Mouse (Mus musculus): Measurements from ENCODE around the gene Tmem178b. TPM values are rescaled to one million over a fixed set of nuclear protein-coding genes. Genes with fewer than 3 reads are reported as not detected.

The Tmem178b gene
- polyA plus RNA-seq, 1 experiment, result 3.3 TPM

DNA sequence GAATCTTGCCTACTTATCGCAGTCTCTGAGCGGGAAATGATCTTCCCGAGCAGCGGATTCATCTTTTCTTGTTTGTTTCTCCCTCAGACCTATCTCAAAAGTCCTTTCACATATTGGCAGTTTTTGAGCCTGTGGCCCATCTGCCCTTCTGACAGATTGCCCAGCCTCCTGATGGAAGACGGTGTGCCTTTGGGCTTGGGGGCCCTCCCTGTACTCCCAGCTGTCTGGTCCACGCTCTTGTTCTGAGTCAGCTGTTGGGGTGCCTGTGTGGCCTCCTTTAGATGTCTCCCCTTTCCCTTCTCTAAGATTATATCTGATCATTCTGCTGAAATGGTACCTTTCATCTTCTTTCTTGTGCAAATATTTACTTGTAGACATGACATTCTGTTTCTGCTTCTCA lies 195.4 kb downstream of the Tmem178b start:
- no peak overlapping the region for H3K4me3 ChIP-seq (ENCODE audit: insufficient read depth, low read depth, low read length)
- H3K4me1 ChIP-seq (ENCODE audit: control insufficient read depth, insufficient read depth, insufficient read length, low read length), result no peaks in the 10 kb centered on the region
- no peak overlapping the region for H3K27ac ChIP-seq (replicated peaks; ENCODE audit: low read depth, low read length)

DNA sequence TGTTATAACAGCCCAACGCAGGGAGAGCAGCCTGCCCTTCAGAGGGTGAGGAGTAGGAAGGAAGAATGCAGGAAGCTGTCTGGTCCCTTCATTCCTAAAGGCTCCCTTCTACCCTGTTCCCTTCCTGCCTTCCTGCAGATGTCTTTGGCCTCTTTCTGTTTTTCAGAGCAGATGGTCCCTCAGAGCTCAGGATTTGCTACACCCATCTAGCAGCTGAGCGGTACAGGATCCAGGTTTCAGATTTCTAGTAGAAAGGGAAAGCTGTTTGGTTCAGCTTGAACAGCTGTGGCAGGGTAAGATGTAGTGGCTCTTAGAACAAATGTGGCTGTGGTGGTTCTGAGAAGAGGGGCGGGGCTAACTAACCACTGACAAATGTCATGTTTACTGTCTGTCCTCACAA lies 197.9 kb downstream of the Tmem178b start:
- no peak overlapping the region for H3K27ac ChIP-seq (replicated peaks; ENCODE audit: low read depth, low read length)
- no peak overlapping the region for H3K4me3 ChIP-seq (ENCODE audit: insufficient read depth, low read depth, low read length)
- no peaks in the 10 kb centered on the region for H3K4me1 ChIP-seq (ENCODE audit: control insufficient read depth, insufficient read depth, insufficient read length, low read length)

DNA sequence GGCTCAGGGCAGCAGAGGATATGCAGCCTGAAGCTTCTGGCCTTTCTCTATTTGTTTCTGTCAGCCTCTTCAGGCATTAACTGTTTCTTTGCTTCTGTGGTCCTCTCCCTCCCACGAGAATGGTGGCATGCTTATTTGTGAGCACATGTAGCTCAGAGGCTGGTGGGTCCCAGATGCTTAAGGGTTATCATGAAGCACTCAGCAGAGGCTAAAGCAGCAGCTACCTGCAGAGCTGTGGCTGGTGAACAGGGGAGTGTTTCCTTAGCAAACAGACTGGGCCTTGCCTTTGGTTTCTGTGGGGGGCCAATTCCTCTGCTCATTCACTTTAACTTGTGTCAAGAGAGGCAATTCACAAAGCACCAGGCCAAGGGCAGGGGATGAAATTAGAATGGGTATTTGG lies 203.0 kb downstream of the Tmem178b start:
- H3K4me1 ChIP-seq (ENCODE audit: control insufficient read depth, insufficient read depth, insufficient read length, low read length), result no peaks in the 10 kb centered on the region
- no peak overlapping the region for H3K27ac ChIP-seq (replicated peaks; ENCODE audit: low read depth, low read length)
- no peak overlapping the region for H3K4me3 ChIP-seq (ENCODE audit: insufficient read depth, low read depth, low read length)

DNA sequence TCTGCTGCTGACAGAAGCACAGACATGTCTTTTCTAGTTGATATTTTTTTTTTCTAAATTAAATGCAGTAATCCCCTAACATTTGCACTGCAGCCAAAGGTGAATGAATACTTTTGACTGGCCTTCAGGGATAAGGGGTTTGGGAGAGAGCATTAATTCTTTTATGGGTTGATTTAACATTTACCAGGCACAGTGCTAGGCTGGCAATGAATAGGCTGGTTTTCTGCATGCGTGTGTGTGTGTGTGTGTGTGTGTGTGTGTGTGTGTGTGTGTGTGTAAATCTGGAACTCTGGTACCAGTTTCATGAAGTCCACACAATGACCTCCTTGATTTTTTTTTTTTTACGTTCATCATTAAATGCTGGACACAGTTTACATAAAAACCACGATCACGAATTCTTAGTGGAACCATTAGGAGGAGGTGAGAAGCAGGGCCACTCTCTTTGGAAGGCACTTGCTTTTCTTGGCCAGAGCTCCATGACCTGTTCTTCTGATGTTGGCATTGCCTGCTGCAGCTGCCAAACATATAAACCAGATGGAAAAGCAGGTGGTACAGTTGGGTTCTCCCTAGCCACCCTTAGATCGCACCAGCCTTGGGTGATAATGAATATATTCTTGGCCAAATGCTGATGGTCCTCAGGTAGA lies 203.7 kb downstream of the Tmem178b start:
- Histone ChIP-seq H3K27ac (replicated peaks; ENCODE audit: low read depth, low read length) (no peak overlapping the region), H3K4me1 (ENCODE audit: control insufficient read depth, insufficient read depth, insufficient read length, low read length) (no peaks in the 10 kb centered on the region), H3K4me3 (ENCODE audit: insufficient read depth, low read depth, low read length) (no peak overlapping the region)

DNA sequence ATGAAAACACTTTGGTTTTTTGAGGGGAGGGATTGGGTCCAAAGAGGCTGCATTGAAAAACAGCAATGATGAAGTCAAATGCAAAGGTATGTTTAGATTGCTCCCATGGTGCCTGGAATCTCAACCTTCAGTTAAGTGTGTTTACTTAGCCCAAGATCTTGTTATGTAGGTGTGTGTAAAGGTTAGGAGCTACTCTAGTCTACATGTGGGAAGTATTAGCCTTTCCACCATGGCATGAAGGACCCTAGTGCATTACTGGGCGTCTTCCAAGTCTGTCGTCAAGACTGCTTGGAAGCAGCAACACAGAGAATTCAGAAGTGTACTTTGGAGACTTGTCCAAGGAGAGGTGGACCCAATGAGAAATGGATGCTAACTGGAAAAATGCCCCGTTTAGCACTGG lies 205.3 kb downstream of the Tmem178b start:
- no peak overlapping the region for H3K4me3 ChIP-seq (ENCODE audit: insufficient read depth, low read depth, low read length)
- H3K27ac ChIP-seq (replicated peaks; ENCODE audit: low read depth, low read length), result no peak overlapping the region
- H3K4me1 ChIP-seq (ENCODE audit: control insufficient read depth, insufficient read depth, insufficient read length, low read length), result no peaks in the 10 kb centered on the region

DNA sequence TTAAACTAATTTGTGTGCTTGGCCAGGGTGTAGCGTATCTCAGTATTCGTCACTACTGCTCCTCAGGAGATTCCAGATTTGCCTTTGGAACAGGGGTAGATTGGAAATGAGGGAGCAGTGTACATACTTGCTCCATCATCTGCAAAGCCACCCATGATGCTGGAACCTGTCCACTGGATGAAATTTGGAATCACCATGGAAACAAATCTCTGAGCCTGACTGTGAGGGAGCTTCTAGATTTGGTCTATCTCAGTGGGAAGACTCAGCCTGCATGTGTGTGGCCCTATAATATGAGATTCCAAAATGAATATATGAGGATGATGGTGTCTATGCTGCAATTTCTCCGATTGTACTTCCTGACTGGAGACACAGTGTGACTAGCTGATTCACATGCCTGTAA lies 210.7 kb downstream of the Tmem178b start:
- no peak overlapping the region for H3K27ac ChIP-seq (replicated peaks; ENCODE audit: low read depth, low read length)
- no peak overlapping the region for H3K4me3 ChIP-seq (ENCODE audit: insufficient read depth, low read depth, low read length)
- no peaks in the 10 kb centered on the region for H3K4me1 ChIP-seq (ENCODE audit: control insufficient read depth, insufficient read depth, insufficient read length, low read length)

DNA sequence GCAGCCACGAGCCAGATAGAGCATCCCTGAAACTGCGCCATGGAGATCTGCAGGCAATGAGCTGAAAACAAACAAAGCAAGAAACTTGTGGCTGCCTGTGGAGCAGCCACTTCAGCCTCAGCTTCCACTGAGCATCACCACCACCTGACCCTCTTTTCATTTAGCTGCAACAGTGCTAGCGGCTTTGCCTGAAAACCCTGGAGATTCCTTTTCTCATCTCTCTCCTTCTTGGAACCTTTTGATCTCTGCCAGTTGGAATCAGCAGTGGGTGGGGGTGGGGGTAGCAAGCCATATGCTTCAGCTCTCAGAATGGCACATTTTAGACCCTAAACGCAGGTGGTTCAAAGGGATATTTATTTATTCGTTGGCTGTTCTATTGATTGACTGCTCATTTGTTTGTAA lies 218.2 kb downstream of the Tmem178b start:
- Histone ChIP-seq H3K4me3 (ENCODE audit: insufficient read depth, low read depth, low read length) (no peak overlapping the region), H3K4me1 (ENCODE audit: control insufficient read depth, insufficient read depth, insufficient read length, low read length) (no peaks in the 10 kb centered on the region), H3K27ac (replicated peaks; ENCODE audit: low read depth, low read length) (no peak overlapping the region)

DNA sequence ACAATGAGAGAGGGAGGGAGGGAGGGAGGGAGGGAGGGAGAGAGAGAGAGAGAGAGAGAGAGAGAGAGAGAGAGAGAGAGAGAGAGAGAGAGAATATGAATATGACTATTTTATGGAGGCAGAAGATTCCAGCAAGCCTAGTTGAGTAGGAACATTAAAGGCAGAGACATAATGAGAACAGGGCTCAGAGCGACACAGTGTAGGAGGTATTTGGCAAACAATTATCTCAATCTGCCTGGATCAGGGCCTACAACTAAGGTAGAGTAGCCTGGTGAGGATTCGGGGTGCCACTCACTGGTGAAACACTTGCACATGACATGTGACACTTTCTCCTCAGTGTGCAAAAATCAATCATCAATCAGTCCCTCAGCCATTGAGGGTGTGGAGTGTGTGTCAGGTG lies 225.4 kb downstream of the Tmem178b start:
- Histone ChIP-seq H3K4me1 (ENCODE audit: control insufficient read depth, insufficient read depth, insufficient read length, low read length) (no peaks in the 10 kb centered on the region), H3K27ac (replicated peaks; ENCODE audit: low read depth, low read length) (no peak overlapping the region), H3K4me3 (ENCODE audit: insufficient read depth, low read depth, low read length) (no peak overlapping the region)

DNA sequence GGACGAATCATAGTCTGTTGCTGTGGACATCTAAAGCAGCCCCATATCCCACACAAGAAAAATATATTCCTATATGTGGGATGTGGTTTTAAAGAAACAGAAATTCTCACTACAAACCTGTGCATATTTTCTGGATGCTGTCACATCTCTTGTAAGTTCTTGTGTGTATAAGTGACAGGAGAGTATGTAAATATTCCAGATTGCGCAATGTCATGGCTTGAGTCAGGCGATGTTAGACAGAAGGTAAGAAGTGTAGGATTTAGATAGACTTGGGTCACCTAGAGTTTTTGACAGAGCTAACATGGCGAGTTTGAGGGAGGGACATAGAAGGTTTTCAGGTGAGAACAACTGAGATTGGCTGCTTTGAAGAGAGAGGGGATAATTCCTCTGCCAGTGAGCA lies 228.7 kb downstream of the Tmem178b start:
- Histone ChIP-seq H3K27ac (replicated peaks; ENCODE audit: low read depth, low read length) (no peak overlapping the region), H3K4me1 (ENCODE audit: control insufficient read depth, insufficient read depth, insufficient read length, low read length) (no peaks in the 10 kb centered on the region), H3K4me3 (ENCODE audit: insufficient read depth, low read depth, low read length) (no peak overlapping the region)

DNA sequence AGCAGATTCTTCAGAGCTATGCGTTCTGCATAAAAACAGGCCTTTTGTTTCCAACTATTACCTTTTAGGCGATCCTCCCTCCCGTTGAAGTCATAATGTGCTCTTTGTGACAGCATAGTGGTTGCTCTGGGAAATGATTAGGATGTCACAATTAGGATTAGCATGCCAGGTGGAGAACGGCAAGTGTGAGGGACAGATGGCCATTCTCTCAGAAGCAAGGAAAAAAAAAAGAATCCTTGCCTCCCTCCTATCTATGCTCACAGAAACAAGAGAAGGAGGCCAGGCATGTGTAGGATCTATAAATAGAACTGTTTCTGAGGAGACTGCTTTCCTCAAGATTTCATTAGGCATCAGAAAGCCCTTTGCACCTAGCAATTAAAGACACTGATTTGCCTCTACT lies 229.8 kb downstream of the Tmem178b start:
- Histone ChIP-seq H3K4me1 (ENCODE audit: control insufficient read depth, insufficient read depth, insufficient read length, low read length) (no peaks in the 10 kb centered on the region), H3K27ac (replicated peaks; ENCODE audit: low read depth, low read length) (no peak overlapping the region), H3K4me3 (ENCODE audit: insufficient read depth, low read depth, low read length) (no peak overlapping the region)

DNA sequence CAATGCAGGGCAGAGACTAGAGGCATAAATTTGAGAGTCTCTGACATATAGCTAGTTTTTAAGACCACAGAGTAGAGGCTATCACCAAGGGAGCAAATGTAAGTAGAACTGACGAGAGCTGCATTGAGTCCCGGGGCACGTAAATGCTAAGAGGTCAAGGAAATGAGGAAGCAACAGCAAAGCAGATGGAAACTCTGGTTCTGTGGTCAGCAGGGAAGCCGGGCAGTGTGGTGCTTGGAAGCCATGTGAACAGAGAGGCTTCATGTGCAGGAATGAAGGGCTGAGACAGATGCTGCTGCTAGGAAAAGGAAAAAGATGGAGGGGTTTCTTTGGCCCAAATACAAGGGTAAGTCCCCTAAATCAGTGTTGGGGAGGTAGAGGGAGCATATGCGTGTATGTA lies 237.0 kb downstream of the Tmem178b start:
- no peak overlapping the region for H3K4me3 ChIP-seq (ENCODE audit: insufficient read depth, low read depth, low read length)
- no peak overlapping the region for H3K27ac ChIP-seq (replicated peaks; ENCODE audit: low read depth, low read length)
- no peaks in the 10 kb centered on the region for H3K4me1 ChIP-seq (ENCODE audit: control insufficient read depth, insufficient read depth, insufficient read length, low read length)

DNA sequence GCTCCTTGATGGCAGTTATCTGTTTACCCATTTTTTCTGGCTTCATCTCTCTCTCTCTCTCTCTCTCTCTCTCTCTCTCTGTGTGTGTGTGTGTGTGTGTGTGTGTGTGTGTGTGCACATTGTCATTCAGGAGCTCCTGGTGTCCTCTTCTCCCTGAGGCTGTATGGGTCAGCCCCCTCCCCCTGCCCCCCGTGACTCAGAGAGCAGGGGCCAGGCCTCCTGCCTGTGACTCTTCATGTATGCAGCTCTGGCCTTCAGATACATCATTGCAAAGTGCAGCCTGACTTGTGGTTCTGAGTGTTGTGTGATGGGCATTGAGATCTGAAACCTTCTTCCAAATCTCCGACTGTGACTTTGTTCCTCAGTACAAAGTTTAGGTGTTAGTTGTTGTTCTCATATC lies 237.7 kb downstream of the Tmem178b start:
- Histone ChIP-seq H3K4me3 (ENCODE audit: insufficient read depth, low read depth, low read length) (no peak overlapping the region), H3K27ac (replicated peaks; ENCODE audit: low read depth, low read length) (no peak overlapping the region), H3K4me1 (ENCODE audit: control insufficient read depth, insufficient read depth, insufficient read length, low read length) (no peaks in the 10 kb centered on the region)

DNA sequence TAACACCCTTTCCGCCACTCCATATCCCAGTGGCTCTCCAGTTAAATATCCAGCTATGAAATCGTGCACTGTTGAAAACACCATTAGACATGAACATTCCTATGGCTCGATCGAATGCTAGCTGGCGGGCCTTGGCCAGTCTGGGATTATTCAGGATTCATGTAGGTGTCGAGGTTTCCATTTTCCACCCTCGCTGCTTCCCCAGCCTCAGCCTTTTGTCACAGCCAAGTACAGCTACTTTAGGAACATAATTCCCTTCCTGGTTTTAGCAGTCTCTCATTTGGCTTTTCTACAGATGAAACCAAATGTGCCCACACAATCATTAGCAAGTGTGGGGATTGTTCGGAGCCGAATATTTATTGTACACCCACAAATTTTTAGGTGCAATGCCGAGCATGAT lies 239.4 kb downstream of the Tmem178b start:
- H3K4me3 ChIP-seq (ENCODE audit: insufficient read depth, low read depth, low read length), result no peak overlapping the region
- no peak overlapping the region for H3K27ac ChIP-seq (replicated peaks; ENCODE audit: low read depth, low read length)
- no peaks in the 10 kb centered on the region for H3K4me1 ChIP-seq (ENCODE audit: control insufficient read depth, insufficient read depth, insufficient read length, low read length)

DNA sequence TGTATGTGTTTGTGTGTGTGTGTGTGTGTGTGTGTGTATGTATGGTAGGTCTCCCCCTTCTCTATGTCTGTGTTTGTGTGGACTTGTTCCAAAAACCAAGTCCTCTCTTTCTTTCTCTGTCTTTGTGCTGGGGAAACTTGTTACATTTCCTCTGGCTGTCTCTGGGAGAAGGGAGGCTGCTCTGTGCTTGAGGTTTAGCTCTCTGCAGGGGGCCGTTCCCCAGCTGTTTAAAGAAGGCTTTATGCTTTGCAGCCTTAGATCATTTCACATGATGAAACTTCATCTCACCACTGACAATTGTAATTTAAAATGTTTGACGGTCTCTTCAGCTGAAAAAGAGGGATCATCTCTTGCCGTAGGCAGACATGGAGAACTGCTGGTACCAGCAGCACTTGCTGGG lies 243.2 kb downstream of the Tmem178b start:
- no peaks in the 10 kb centered on the region for H3K4me1 ChIP-seq (ENCODE audit: control insufficient read depth, insufficient read depth, insufficient read length, low read length)
- no peak overlapping the region for H3K4me3 ChIP-seq (ENCODE audit: insufficient read depth, low read depth, low read length)
- no peak overlapping the region for H3K27ac ChIP-seq (replicated peaks; ENCODE audit: low read depth, low read length)

DNA sequence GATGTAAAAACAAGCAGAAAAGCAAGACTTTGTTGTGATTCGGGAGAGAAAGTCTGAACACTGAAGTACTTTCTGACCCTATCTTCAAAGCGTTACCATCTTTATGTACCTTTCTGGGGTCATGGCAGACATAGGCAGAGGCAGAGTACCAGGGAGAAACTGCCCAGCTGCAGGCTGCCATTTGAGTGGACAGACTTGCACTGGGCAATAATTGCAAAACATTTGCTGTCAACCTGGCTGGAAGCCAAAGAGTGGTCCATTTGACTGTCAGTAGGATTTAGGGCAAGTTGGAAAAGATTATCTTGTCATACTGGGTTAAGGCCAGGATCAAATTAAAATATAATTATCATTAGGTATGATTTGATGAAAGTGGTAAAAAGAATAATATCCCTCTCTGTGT lies 247.1 kb downstream of the Tmem178b start:
- Histone ChIP-seq H3K4me1 (ENCODE audit: control insufficient read depth, insufficient read depth, insufficient read length, low read length) (no peaks in the 10 kb centered on the region), H3K4me3 (ENCODE audit: insufficient read depth, low read depth, low read length) (no peak overlapping the region), H3K27ac (replicated peaks; ENCODE audit: low read depth, low read length) (no peak overlapping the region)

DNA sequence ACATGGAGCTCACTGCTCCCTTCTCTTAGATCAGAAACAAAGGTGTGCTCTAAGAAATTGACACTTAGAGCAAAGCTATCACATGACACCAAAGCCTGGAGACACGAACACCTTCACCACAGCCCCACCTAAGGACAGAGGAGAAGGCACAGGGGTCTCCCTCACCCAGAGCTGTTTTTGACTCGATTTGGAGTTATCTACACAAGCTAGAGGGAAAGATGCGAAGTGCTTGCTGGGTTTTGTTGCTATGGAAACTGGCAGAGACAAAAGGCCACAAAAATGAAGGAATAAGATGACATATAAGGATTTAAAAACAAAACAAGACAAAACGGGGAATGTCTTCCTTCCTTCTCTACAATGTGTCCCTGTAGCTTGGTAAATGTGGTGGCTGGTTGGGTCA lies 248.4 kb downstream of the Tmem178b start:
- Histone ChIP-seq H3K4me3 (ENCODE audit: insufficient read depth, low read depth, low read length) (no peak overlapping the region), H3K4me1 (ENCODE audit: control insufficient read depth, insufficient read depth, insufficient read length, low read length) (no peaks in the 10 kb centered on the region), H3K27ac (replicated peaks; ENCODE audit: low read depth, low read length) (no peak overlapping the region)
